Mouse (Mus musculus) liver, adult (tissue): ENCODE measurements around the gene Rep15.

Experiments used
- GATA4 ChIP-seq: IDR thresholded peaks from 2 replicates; pipeline ENCODE4 v1.6.1; 2014; ENCODE audit warnings: mild to moderate bottlenecking, low read length; ENCODE audit not compliant: insufficient replicate concordance

The Rep15 gene

GRCm38 (mm10) chr6:147021181-147021580 is 11.2 kb upstream of the Rep15 start:
- no peak for TF ChIP-seq GATA4

- no peak for TF ChIP-seq GATA4
These were observed 9.8 kb upstream of the Rep15 start for GRCm38 (mm10) chr6:147022375-147023132.

DNA sequence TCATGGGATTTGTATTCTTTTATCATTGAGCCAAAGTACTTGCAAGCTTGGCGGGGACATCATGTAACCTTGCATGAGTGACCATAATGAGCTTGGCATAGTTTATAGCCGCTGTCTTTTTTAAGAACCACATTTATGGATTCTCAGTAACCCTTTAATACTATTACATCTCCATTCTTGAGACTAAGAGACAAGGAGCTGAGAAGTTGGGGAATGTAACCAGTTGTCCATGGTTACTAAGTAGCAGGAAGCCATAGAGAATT is 9.3 kb upstream of the Rep15 start:
- no peak for TF ChIP-seq GATA4

DNA sequence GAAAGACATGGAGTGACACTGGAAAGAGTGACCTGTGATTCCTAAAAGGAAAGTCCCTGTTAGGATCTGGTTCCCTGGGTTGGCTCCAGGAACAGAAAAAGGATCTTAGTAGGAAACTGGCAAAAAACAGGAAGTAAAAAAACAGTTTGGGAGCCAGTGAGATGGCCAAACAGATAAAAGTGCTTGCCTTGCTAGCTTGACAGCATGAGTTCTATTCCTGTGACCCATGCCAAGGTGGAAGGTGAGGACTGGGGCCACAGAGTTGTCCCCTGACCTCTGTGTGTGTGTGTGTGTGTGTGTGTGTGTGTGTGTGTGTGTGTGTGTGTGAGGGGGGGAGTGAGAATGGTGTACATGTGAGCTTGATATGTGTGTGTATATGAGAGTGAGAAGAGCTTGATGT is 8.8 kb upstream of the Rep15 start:
- no peak for TF ChIP-seq GATA4

DNA sequence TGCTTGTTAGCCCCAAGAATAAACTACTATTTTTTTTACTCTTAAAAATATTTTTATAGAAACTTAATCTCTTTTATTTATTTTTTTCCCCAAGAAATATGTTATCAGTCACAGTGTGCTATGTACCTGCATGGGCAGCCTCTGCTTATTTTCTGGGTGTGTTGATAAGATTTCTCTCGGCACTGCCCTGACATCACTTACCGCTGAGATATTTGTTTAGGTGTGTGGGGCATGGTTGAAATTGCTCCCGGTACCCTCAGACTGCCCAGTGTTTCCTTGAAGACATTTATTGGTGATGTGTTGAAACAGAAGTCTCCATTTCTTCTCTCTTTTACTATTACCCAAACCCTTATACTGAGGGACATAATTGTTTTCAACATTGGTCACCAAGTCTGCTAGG is 7.6 kb upstream of the Rep15 start:
- no peak for TF ChIP-seq GATA4

- TF ChIP-seq GATA4, result no peak
These were observed 4.0 kb upstream of the Rep15 start for GRCm38 (mm10) chr6:147028396-147028795.

DNA sequence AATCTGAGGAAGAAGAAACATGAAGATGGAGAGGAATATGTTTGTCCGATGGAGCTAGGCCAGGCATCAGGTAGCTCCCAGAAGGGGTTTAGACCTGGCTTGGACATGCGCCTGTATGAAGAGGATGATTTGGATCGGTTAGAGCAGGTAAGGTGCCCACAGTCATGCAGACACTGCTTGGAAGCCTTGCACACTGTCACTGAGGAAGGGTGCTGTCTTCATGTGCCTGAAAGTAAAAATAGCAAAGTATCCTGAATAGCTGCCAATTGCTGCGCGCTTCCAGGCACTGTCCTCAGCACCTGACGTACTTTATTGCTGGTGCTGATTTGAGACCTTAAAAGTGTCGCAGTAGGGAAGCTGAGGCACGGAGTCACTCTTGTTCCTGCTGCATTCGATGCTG is 2.8 kb upstream of the Rep15 start:
- no peak for TF ChIP-seq GATA4

GRCm38 (mm10) chr6:147030096-147030885 is 2.1 kb upstream of the Rep15 start:
- TF ChIP-seq GATA4, result no peak

- TF ChIP-seq GATA4, result peak; percentile 41; the same call in 1 of the 2 replicates
These were observed 10.2 kb downstream of the Rep15 start, which contains the start of gene Mrps35 for GRCm38 (mm10) chr6:147042291-147043290. TSS of gene Mrps35 (plus strand) at chr6:147042764.

- no peak for TF ChIP-seq GATA4
These were observed 11.2 kb downstream of the Rep15 start for GRCm38 (mm10) chr6:147043633-147044032.

DNA sequence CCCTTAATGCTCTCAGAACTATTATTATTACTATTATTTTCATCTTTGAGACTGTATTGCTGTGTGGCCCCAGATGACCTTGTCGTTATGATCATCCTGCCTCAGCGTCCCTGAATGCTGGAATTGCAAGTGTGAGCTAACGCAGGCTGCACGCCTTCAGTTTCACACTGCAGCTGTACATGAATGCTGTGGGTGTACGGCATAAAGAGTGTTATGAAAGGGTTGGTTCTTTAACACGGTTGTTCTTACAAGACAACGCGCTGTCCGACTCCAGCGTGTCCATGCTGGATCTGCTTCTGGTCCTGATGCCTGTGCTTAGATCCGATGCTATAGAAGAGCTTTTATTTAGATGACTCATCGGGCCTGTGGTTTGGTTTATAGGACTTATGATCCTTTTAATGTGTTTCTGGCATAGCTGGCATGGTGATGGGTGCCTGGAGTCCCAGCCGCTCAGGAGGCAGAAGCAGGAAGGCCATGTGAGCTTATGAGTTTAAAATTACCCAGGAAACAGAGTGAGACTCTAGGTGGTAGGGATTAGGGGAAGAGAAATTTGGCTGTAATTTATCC is 16.9 kb downstream of the Rep15 start:
- no peak for TF ChIP-seq GATA4

DNA sequence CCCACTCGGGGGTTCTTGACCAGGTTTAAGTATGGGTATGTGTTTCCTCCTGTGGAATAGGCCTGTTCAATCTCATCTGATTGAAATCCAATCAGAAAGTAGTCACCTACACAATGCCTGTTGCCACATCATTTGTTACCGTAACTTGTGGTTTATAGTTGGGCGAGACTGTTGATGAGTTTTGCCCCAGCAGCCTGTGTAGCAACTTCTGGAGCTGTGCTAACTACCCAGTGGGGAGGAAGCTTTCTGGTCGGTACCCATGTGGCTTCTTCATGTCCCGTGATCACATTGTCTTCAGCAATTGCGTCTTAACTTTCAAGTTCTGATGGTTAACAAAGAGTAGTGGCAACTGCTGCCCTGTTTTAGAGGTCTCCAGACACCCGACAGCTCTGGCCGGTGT is 19.3 kb downstream of the Rep15 start:
- no peak for TF ChIP-seq GATA4

DNA sequence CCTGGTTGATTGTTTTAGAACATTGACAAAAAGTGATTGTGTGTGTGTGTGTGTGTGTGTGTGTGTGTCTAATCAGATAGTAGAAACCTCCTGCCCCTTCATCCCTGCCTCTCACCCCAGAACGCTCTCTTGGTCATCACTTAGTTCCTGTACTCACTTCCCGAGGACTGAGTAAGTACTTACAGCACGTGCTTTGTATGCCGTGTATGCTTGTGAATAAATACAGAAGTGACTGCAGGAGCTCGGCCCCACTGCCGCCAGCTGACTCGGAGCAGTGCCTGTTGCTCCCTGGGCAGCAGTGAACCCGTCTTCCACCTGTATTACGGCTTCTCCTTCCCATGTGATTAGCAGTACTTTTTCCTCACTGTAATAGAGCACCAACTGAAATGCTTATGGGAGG is 20.1 kb downstream of the Rep15 start:
- TF ChIP-seq GATA4, result no peak

DNA sequence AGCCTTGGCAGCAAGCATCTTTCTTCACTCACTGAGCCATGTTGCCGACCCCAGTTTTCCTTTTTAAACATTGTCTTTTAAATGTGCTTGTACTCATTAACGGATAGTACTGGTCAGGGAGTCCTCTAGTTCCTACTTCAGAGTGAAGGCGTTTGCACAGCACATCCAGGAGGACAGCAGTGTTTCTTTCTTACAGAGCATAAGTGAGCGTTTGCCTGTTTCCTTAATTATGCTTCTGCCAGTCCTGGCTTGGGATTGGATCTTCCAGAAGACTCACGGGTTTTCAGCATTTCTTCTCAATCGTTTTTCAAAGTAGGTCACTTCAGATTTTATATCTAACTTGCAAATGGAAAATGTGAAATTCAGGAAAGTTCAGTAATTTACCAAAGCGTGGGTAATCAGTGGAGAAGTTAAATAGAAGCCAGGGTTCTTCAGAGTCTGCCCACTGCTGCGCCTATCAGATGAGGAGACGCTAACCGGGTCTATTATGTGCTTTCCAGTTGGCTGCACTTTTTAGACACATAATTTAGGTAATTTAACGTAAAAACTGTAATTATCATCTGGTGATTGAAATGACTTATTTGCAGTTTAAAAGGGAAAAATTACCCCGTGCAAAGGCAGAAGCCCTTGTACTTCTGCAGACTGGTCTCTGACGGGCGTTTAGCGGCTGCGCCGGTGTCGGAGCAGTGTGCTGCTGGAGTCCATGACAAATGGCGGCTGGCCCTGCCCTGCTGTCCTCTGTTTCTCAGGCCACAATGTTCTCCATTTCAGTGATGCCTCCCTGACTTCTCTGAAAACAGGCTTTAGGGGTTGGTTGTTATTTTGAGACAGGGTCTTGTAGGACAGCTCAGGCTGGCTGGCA is 21.6 kb downstream of the Rep15 start:
- TF ChIP-seq GATA4, result no peak
